Mouse (Mus musculus) cortical plate, adult 2 months (tissue): ENCODE results near the gene Atf6.

Experiments used
- CTCF ChIP-seq: fragments of 200-500 bp; IDR thresholded peaks from 2 replicates; pipeline ENCODE4 v1.5.1; 2011; ENCODE audit warnings: mild to moderate bottlenecking, control low read depth, low read length; ENCODE audit not compliant: insufficient read depth; ENCODE audit errors: extremely low read depth
- POLR2A ChIP-seq: fragments of 200-500 bp; IDR thresholded peaks from 2 replicates; pipeline ENCODE4 v1.6.1; 2011; ENCODE audit warnings: mild to moderate bottlenecking, low read length, control low read depth; ENCODE audit not compliant: insufficient read depth; ENCODE audit errors: extremely low read depth

DNA sequence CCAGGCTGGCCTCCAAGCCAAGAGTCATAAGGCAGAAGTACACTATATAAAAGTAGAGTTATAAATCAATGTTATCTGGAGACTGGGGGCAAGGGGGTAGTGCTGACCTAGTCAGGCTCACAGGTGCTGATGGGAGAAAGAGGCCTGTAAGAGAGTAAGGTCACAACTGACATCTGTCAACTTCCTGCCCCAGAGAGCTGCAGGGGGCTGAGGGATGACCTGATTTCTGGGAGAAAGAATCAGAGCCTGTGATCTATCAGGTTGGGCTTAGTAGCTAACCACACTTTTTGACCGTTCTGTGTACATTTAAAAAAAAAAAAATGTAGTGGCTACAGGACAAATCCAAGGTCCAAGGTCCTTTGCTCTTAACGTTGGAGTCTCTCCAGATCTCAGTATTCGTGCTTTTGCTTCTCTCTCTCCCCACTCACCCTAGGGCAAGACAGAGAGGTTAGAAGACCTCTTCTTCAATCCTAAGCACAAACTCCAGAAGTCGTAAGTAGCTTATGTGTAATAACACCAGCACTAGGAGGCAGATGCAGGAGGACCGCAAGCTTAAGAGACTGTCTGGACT lies 15.4 kb upstream of the Atf6 start:
- TF ChIP-seq POLR2A (no peak), CTCF (no peak)
